Mouse (Mus musculus) E14TG2a.4 (cell line): ENCODE measurements around the gene Hmx2.
A peak's percentile ranks its signal among the peaks of the same experiment; 100 is the strongest.

Experiments used
- H3K27me3 ChIP-seq: 2 replicates; pipeline ENCODE4 v1.6.1; 2014; ENCODE audit warnings: low read length, control low read depth; ENCODE audit not compliant: insufficient read depth
- H3K36me3 ChIP-seq: 2 replicates; pipeline ENCODE4 v1.6.1; 2014; ENCODE audit warnings: low read length, control low read depth; ENCODE audit not compliant: insufficient read depth
- H3K4me1 ChIP-seq: replicated peaks from 2 replicates; pipeline ENCODE4 v1.6.1; 2014; ENCODE audit warnings: low read depth, low read length, control low read depth
- H3K4me3 ChIP-seq: replicated peaks from 2 replicates; pipeline ENCODE4 v1.5.1; 2014; ENCODE audit warnings: mild to moderate bottlenecking, low read length
- H3K9me3 ChIP-seq: 2 replicates; pipeline ENCODE4 v1.6.1; 2014; ENCODE audit warnings: low read length, control low read depth
- CTCF ChIP-seq: conservative IDR thresholded peaks from 2 replicates; pipeline ENCODE4 v1.5.1; 2014; ENCODE audit warnings: low read length
- NANOG ChIP-seq: IDR thresholded peaks from 2 replicates; pipeline ENCODE4 v1.6.1; 2014; ENCODE audit warnings: borderline replicate concordance, low read length, mixed read lengths
- POU5F1 ChIP-seq: IDR thresholded peaks from 2 replicates; pipeline ENCODE4 v1.6.1; 2014; ENCODE audit warnings: low read length, borderline replicate concordance

Hmx2 gene

GRCm38 (mm10) chr7:131585551-131585950 lies 37.0 kb downstream of the Hmx2 start:
- Histone ChIP-seq H3K36me3 (no peaks in the 10 kb centered on the region), H3K4me1 (no peaks in the 10 kb centered on the region), H3K9me3 (no peaks in the 10 kb centered on the region), H3K27me3 (no peaks in the 10 kb centered on the region), H3K4me3 (no peak overlapping the region)
- TF ChIP-seq NANOG: no peak
- no peak for TF ChIP-seq CTCF
- no peak for TF ChIP-seq POU5F1

- Histone ChIP-seq H3K4me1 (peaks cover 5% of the 10 kb centered on the region; the same call in 1 of the 2 replicates), H3K36me3 (no peaks in the 10 kb centered on the region), H3K27me3 (peaks cover 16% of the 10 kb centered on the region), H3K4me3 (no peak overlapping the region), H3K9me3 (no peaks in the 10 kb centered on the region)
- TF ChIP-seq CTCF (no peak), POU5F1 (no peak), NANOG (no peak)
Measured at GRCm38 (mm10) chr7:131597779-131598482, 49.4 kb downstream of the Hmx2 start.

DNA sequence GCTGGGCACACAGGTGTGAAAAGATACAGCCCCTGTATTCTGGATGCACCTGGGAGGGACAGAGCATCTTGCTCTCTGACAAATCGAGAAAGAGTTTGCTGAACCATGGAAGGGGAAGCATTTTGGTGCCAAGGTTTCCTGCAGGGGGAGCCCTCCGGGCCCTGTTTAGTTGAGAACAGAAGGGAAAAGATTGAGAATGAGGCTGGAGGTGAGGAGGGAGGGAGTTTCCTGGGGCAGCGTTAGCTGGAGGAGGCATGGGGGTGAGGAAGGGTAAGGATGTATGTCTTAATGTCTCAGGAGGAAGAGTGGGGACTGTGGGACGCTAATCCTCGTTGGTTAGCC lies 49.9 kb downstream of the Hmx2 start:
- Histone ChIP-seq H3K9me3 (no peaks in the 10 kb centered on the region), H3K4me1 (peaks cover 5% of the 10 kb centered on the region; the same call in 1 of the 2 replicates), H3K27me3 (peaks cover 16% of the 10 kb centered on the region), H3K36me3 (no peaks in the 10 kb centered on the region), H3K4me3 (no peak overlapping the region)
- TF ChIP-seq NANOG (no peak), POU5F1 (no peak), CTCF (peak; percentile 53)

- H3K4me1 ChIP-seq: peaks cover 7% of the 10 kb centered on the region; the same call in 1 of the 2 replicates
- no peak for TF ChIP-seq NANOG
- TF ChIP-seq CTCF: no peak
- TF ChIP-seq POU5F1: no peak
- no peaks in the 10 kb centered on the region for H3K9me3 ChIP-seq
- no peaks in the 10 kb centered on the region for H3K36me3 ChIP-seq
- H3K4me3 ChIP-seq: no peak overlapping the region
- peaks cover 14% of the 10 kb centered on the region for H3K27me3 ChIP-seq
Measured at GRCm38 (mm10) chr7:131602106-131602505, 53.5 kb downstream of the Hmx2 start.

DNA sequence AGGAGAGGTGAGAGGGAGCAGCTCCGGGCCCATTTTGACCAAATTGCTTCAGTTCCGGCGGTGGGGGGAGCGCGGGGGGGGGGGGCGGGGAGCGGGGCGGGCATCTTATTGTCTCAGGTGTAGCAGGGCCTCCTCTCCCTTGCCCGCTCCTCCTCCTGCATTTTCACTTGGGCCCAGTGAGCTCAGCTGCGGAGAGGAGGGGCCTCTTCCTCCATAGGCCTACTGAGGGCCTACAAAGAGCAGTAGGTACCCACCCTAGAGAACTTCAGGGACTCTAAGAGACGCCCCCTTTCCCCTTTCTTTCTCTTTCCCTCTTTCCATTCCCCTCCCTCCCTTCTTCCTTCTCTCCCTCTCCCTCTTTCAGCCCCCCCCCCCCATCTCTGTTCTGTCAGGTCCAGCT lies 54.6 kb downstream of the Hmx2 start:
- TF ChIP-seq CTCF (no peak), POU5F1 (no peak), NANOG (no peak)
- H3K4me1 ChIP-seq: peaks cover 5% of the 10 kb centered on the region; the same call in 1 of the 2 replicates
- no peaks in the 10 kb centered on the region for H3K36me3 ChIP-seq
- no peak overlapping the region for H3K4me3 ChIP-seq
- H3K27me3 ChIP-seq: peaks cover 9% of the 10 kb centered on the region; the same call in 1 of the 2 replicates
- H3K9me3 ChIP-seq: no peaks in the 10 kb centered on the region

DNA sequence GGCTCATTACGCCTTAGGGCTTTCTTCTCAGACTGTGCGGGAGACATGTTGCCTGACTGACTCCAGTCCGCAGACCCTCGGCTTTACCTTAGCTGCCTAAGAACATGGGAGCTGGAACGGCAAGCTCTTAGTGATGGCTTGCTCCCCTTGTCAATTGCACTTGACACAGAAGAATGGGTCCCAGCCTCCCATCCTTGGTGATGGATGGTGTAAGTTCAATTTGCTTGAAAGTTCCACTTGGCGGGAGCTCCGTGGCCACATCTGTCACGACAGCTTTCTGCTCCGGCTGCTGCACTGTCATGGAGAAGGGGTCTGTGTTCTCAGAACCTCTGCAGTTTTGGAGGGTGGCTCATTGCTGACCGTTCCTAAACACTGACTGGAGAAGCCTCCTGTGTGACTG lies 56.4 kb downstream of the Hmx2 start:
- Histone ChIP-seq H3K27me3 (peaks cover 6% of the 10 kb centered on the region; the same call in 1 of the 2 replicates), H3K4me1 (peaks cover 10% of the 10 kb centered on the region), H3K36me3 (no peaks in the 10 kb centered on the region), H3K9me3 (no peaks in the 10 kb centered on the region), H3K4me3 (no peak overlapping the region)
- TF ChIP-seq CTCF: no peak
- no peak for TF ChIP-seq POU5F1
- no peak for TF ChIP-seq NANOG

GRCm38 (mm10) chr7:131605481-131605880 lies 56.9 kb downstream of the Hmx2 start:
- H3K4me1 ChIP-seq: peaks cover 10% of the 10 kb centered on the region

More at GRCm38 (mm10) chr7:131605481-131605880, 56.9 kb downstream of the Hmx2 start:
- Histone ChIP-seq H3K36me3 (no peaks in the 10 kb centered on the region), H3K9me3 (no peaks in the 10 kb centered on the region), H3K27me3 (peaks cover under 1% of the 10 kb centered on the region; the same call in 1 of the 2 replicates), H3K4me3 (no peak overlapping the region)
- TF ChIP-seq CTCF (no peak), NANOG (no peak), POU5F1 (no peak)
